Mouse (Mus musculus) liver, embryonic 14.5 days (tissue): ENCODE data around the gene Ace3.

ENCODE experiments used
- CTCF ChIP-seq: IDR thresholded peaks from 2 replicates; pipeline ENCODE4 v1.5.1; 2016; ENCODE audit warnings: antibody characterized with exemption, low read depth, control low read depth
- EP300 ChIP-seq: IDR thresholded peaks from 2 replicates; pipeline ENCODE4 v1.6.1; 2016; ENCODE audit warnings: antibody characterized with exemption, low read depth

DNA sequence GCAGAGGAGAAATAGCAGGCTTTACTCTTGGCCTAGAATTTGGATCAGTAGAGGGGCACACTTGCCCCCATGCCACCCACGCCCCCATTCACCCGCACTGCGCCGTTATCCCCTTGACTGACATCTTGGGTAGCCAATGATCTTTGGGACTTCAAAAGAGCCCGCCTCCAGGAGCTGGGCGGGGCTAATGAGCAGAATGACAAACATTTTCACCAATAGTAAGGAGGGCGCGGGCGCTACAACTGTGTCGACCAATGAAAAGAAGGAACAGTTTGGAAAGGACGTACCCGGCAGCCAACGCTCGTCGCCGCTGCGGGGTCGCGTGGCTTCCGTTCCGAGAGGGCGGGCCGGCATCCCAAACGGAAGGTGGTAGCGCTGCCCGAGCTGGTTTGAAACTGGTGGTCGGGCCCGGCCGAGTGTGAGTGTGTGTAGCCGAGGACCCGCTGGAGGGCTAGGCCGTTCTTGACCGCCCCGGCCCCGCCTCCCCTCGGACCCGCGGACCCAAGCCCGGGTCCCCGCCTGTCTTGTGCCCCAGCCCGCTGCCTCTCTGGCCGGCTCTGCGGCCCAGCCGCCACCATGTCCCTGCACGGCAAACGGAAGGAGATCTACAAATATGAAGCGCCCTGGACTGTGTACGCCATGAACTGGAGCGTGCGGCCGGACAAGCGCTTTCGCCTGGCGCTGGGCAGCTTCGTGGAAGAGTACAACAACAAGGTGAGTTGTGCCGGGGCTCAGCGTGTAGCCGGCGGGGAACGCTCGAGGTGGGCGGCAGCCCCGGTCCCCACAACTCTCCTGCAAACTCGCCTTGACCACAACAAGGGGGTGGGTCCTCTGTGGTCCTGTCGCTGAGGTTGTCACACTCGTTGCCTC is 42.3 kb downstream of the Ace3 start, which contains the start of gene Dcaf7:
- TF ChIP-seq CTCF (no peak), EP300 (no peak)
